Mouse (Mus musculus): Measurements from ENCODE around the gene Cnksr2. TPM values are rescaled to one million over a fixed set of nuclear protein-coding genes. Genes with fewer than 3 reads are reported as not detected.

Gene Cnksr2
- total RNA-seq (2014; rRNA removed; ENCODE audit: low replicate concordance), result not detected in 2 replicates
- 0.03 and 0.05 TPM in 2 replicates for polyA plus RNA-seq (2015; fragmentation: Nextera tagmentation; extraction: Ambion mirVana)

GRCm38 (mm10) chrX:158043057-158043843, at the start of gene Cnksr2:
Cnksr2 (minus strand) TSS chrX:158043294.
- Histone ChIP-seq H3K4me2 (ENCODE audit: low read depth, low read length) (peak within 1 kb of the TSS; percentile 85), H3K27me3 (ENCODE audit: control insufficient read depth, insufficient read depth, low read length) (peaks cover 7% of the 10 kb centered on the region; the same call in 1 of the 2 replicates), H3K9me3 (replicated peaks; ENCODE audit: control insufficient read depth, low read length) (no peaks in the 10 kb centered on the region), H3K9ac (replicated peaks; ENCODE audit: low read depth, low read length) (peak within 1 kb of the TSS; percentile 26), H3K36me3 (replicated peaks; ENCODE audit: control insufficient read depth, insufficient read depth, low read length) (no peaks in the 10 kb centered on the region), H3K4me3 (ENCODE audit: low read depth, low read length) (peak within 1 kb of the TSS; percentile 59), H3K4me1 (ENCODE audit: control insufficient read depth, insufficient read depth) (no peaks in the 10 kb centered on the region), H3K27ac (ENCODE audit: low read depth) (no peak within 1 kb of the TSS)
- DNase-seq (ENCODE audit: low spot score) (no peak), ATAC-seq (ENCODE audit: insufficient read depth, low read depth) (peak; percentile 27; the same call in 1 of the 2 replicates)
- WGBS, result 23% methylated on average over 17 of the region's 99 CpGs
- TF ChIP-seq EP300 (IDR thresholded peaks at IDR 0.05; ENCODE audit: low read depth) (no peak), CTCF (IDR thresholded peaks at IDR 0.05; ENCODE audit: low read depth) (no peak)

- 28% methylated on average over 13 of the region's 13 CpGs for WGBS
- Histone ChIP-seq H3K27ac (ENCODE audit: low read depth) (no peak overlapping the region), H3K36me3 (replicated peaks; ENCODE audit: control insufficient read depth, insufficient read depth, low read length) (no peaks in the 10 kb centered on the region), H3K9ac (replicated peaks; ENCODE audit: low read depth, low read length) (no peak overlapping the region), H3K4me2 (ENCODE audit: low read depth, low read length) (peak overlapping the region; percentile 85), H3K4me1 (ENCODE audit: control insufficient read depth, insufficient read depth) (no peaks in the 10 kb centered on the region), H3K4me3 (ENCODE audit: low read depth, low read length) (peak overlapping the region; percentile 59), H3K27me3 (ENCODE audit: control insufficient read depth, insufficient read depth, low read length) (peaks cover 7% of the 10 kb centered on the region; the same call in 1 of the 2 replicates), H3K9me3 (replicated peaks; ENCODE audit: control insufficient read depth, low read length) (no peaks in the 10 kb centered on the region)
- TF ChIP-seq EP300 (IDR thresholded peaks at IDR 0.05; ENCODE audit: low read depth) (no peak), CTCF (IDR thresholded peaks at IDR 0.05; ENCODE audit: low read depth) (no peak)
- DNase-seq (ENCODE audit: low spot score) (no peak), ATAC-seq (ENCODE audit: insufficient read depth, low read depth) (no peak)
Observed at GRCm38 (mm10) chrX:158043844-158044140, 698 bp upstream of the Cnksr2 start.

GRCm38 (mm10) chrX:158042255-158043056, 638 bp downstream of the Cnksr2 start:
- no peak for DNase-seq (ENCODE audit: low spot score)
- no peak overlapping the region for H3K27ac ChIP-seq (ENCODE audit: low read depth)
- H3K9ac ChIP-seq (replicated peaks; ENCODE audit: low read depth, low read length), result peak overlapping the region; percentile 26
- no peaks in the 10 kb centered on the region for H3K4me1 ChIP-seq (ENCODE audit: control insufficient read depth, insufficient read depth)
- no peak for TF ChIP-seq EP300 (IDR thresholded peaks at IDR 0.05; ENCODE audit: low read depth)
- peak overlapping the region; percentile 59 for H3K4me3 ChIP-seq (ENCODE audit: low read depth, low read length)
- peak overlapping the region; percentile 85 for H3K4me2 ChIP-seq (ENCODE audit: low read depth, low read length)
- H3K9me3 ChIP-seq (replicated peaks; ENCODE audit: control insufficient read depth, low read length), result no peaks in the 10 kb centered on the region
- WGBS, result 18% methylated on average over 52 of the region's 62 CpGs
- ATAC-seq (ENCODE audit: insufficient read depth, low read depth), result no peak
- H3K27me3 ChIP-seq (ENCODE audit: control insufficient read depth, insufficient read depth, low read length), result peaks cover 7% of the 10 kb centered on the region; the same call in 1 of the 2 replicates
- H3K36me3 ChIP-seq (replicated peaks; ENCODE audit: control insufficient read depth, insufficient read depth, low read length), result no peaks in the 10 kb centered on the region

- no peaks in the 10 kb centered on the region for H3K36me3 ChIP-seq (replicated peaks; ENCODE audit: control insufficient read depth, insufficient read depth, low read length)
- H3K9ac ChIP-seq (replicated peaks; ENCODE audit: low read depth, low read length), result no peak overlapping the region
- no peak overlapping the region for H3K27ac ChIP-seq (ENCODE audit: low read depth)
- no peaks in the 10 kb centered on the region for H3K4me1 ChIP-seq (ENCODE audit: control insufficient read depth, insufficient read depth)
- TF ChIP-seq EP300 (IDR thresholded peaks at IDR 0.05; ENCODE audit: low read depth) (no peak), CTCF (IDR thresholded peaks at IDR 0.05; ENCODE audit: low read depth) (no peak)
- peak overlapping the region; percentile 59; the same call in 1 of the 2 replicates for H3K4me3 ChIP-seq (ENCODE audit: low read depth, low read length)
- DNase-seq (ENCODE audit: low spot score) (no peak), ATAC-seq (ENCODE audit: insufficient read depth, low read depth) (no peak)
- no peaks in the 10 kb centered on the region for H3K9me3 ChIP-seq (replicated peaks; ENCODE audit: control insufficient read depth, low read length)
- peaks cover 7% of the 10 kb centered on the region; the same call in 1 of the 2 replicates for H3K27me3 ChIP-seq (ENCODE audit: control insufficient read depth, insufficient read depth, low read length)
- H3K4me2 ChIP-seq (ENCODE audit: low read depth, low read length), result peak overlapping the region; percentile 85; the same call in 1 of the 2 replicates
- 18% methylated on average over 7 of the region's 7 CpGs for WGBS
Observed at GRCm38 (mm10) chrX:158041703-158042102, 1.4 kb downstream of the Cnksr2 start.

GRCm38 (mm10) chrX:157951698-157952097, 91.4 kb downstream of the Cnksr2 start:
- Histone ChIP-seq H3K4me3 (ENCODE audit: low read depth, low read length) (no peak overlapping the region), H3K9ac (replicated peaks; ENCODE audit: low read depth, low read length) (no peak overlapping the region), H3K4me1 (ENCODE audit: control insufficient read depth, insufficient read depth) (no peaks in the 10 kb centered on the region), H3K36me3 (replicated peaks; ENCODE audit: control insufficient read depth, insufficient read depth, low read length) (no peaks in the 10 kb centered on the region), H3K27me3 (ENCODE audit: control insufficient read depth, insufficient read depth, low read length) (no peaks in the 10 kb centered on the region), H3K4me2 (ENCODE audit: low read depth, low read length) (no peak overlapping the region), H3K9me3 (replicated peaks; ENCODE audit: control insufficient read depth, low read length) (no peaks in the 10 kb centered on the region), H3K27ac (ENCODE audit: low read depth) (no peak overlapping the region)
- TF ChIP-seq EP300 (IDR thresholded peaks at IDR 0.05; ENCODE audit: low read depth) (no peak), CTCF (IDR thresholded peaks at IDR 0.05; ENCODE audit: low read depth) (peak; percentile 52)
- ATAC-seq (ENCODE audit: insufficient read depth, low read depth), result no peak
- DNase-seq (ENCODE audit: low spot score), result no peak

Measured in heart, postnatal 0 days (tissue).